Mouse (Mus musculus) liver, embryonic 15.5 days (tissue): ENCODE data around the gene Nob1. TPM values are rescaled to one million over a fixed set of nuclear protein-coding genes. Genes with fewer than 3 reads are reported as not detected.

Experiments used
- ATAC-seq: fragments of 200-750 bp; cut with Nextera tagmentation; 2 replicates; pipeline ENCODE4 v1.8.0; 2017; ENCODE audit warnings: moderate number of reproducible peaks, mild to moderate bottlenecking, moderate library complexity; ENCODE audit not compliant: insufficient read depth
- H3K27ac ChIP-seq: fragments of 300-500 bp; sonication (generic); replicated peaks from 2 replicates; pipeline ENCODE4 v1.5.1; 2015; ENCODE audit warnings: mild to moderate bottlenecking, inconsistent platforms
- H3K27me3 ChIP-seq: fragments of 300-500 bp; sonication (generic); 2 replicates; pipeline ENCODE4 v1.6.1; 2015; ENCODE audit warnings: mild to moderate bottlenecking, inconsistent platforms
- H3K36me3 ChIP-seq: fragments of 300-500 bp; sonication (generic); replicated peaks from 2 replicates; pipeline ENCODE4 v1.6.1; 2015; ENCODE audit warnings: moderate library complexity, mild to moderate bottlenecking, inconsistent platforms
- H3K4me1 ChIP-seq: fragments of 300-500 bp; sonication (generic); replicated peaks from 2 replicates; pipeline ENCODE4 v1.6.1; 2015; ENCODE audit warnings: inconsistent platforms
- H3K4me2 ChIP-seq: fragments of 300-500 bp; sonication (generic); 2 replicates; pipeline ENCODE4 v1.6.1; 2015; ENCODE audit warnings: moderate library complexity, mild to moderate bottlenecking, inconsistent platforms
- H3K4me3 ChIP-seq: fragments of 300-500 bp; sonication (generic); replicated peaks from 2 replicates; pipeline ENCODE4 v1.5.1; 2015; ENCODE audit warnings: mild to moderate bottlenecking, inconsistent platforms
- H3K9ac ChIP-seq: fragments of 300-500 bp; sonication (generic); 2 replicates; pipeline ENCODE4 v1.6.1; 2015; ENCODE audit warnings: moderate library complexity, mild to moderate bottlenecking, inconsistent platforms
- H3K9me3 ChIP-seq: fragments of 300-500 bp; sonication (generic); replicated peaks from 2 replicates; pipeline ENCODE4 v1.6.1; 2016; ENCODE audit warnings: inconsistent platforms
- WGBS: fragments of 180-500 bp; shearing (Covaris S2); methylation state at CpG from one replicate; pipeline ENCODE4 v1.1.7; 2015; ENCODE audit warnings: mixed read lengths; ENCODE audit not compliant: insufficient replicate concordance; 5-methylcytosine and 5-hydroxymethylcytosine counted together
- polyA plus RNA-seq: library from polyadenylated mRNA; unstranded; fragments of >200 nt; fragmentation: Nextera tagmentation; extraction: Ambion mirVana; gene quantifications from 2 replicates; pipeline ENCODE4 v1.2.1, GENCODE M21; 2015

Gene Nob1
- 26.0 and 27.1 TPM in 2 replicates for polyA plus RNA-seq

DNA sequence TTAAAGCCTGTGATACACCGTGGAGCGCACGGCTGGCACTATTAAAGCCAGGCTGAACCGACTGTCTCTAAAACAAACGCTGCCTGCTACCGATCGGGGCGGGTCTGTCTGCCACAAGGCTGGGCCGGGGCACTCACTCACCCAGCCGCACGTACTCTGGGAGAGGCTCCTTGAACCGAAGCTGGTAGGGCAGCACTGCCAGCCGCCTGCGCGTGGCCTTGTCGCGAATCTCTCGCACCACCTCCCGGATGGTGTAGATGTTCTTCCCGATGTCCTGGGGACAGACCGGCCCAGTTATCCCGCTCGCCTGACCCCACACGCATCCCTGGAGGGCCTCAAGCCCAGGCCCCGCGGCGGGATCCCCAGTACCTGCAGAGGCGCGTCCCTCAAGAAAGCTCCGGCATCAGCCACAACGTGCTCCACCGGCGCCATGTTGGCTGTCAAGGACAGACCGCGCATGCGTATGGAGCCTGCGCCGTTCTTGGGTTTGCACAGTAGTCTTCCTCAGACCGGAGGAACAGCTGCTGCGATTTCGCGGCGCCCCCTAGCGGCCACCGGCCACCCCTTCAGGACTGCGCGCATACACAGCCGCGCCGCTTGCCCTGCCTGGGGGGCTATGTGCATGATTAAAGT, at the start of gene Nob1:
Gene Nob1 (minus strand): TSS at position 455 of the 633 bp plus-strand sequence.
- WGBS = under 1% methylated on average over 50 of the region's 50 CpGs
- Histone ChIP-seq H3K36me3 (peaks cover 30% of the 10 kb centered on the region), H3K4me1 (peaks cover 39% of the 10 kb centered on the region), H3K9ac (peak within 1 kb of the TSS; percentile 77), H3K4me2 (peak within 1 kb of the TSS; percentile 91), H3K4me3 (peak within 1 kb of the TSS; percentile 83), H3K9me3 (no peaks in the 10 kb centered on the region), H3K27ac (peak within 1 kb of the TSS; percentile 82), H3K27me3 (peaks cover 18% of the 10 kb centered on the region)
- ATAC-seq = peak; percentile 96

GRCm38 (mm10) chr8:107473369-107473768, 48.5 kb upstream of the Nob1 start:
- no peak for ATAC-seq
- H3K4me3 ChIP-seq = no peak overlapping the region
- peaks cover 31% of the 10 kb centered on the region for H3K36me3 ChIP-seq
- 62% methylated on average over 4 of the region's 4 CpGs for WGBS
- no peak overlapping the region for H3K9ac ChIP-seq
- H3K4me1 ChIP-seq = peaks cover 11% of the 10 kb centered on the region
- no peak overlapping the region for H3K27ac ChIP-seq
- no peaks in the 10 kb centered on the region for H3K27me3 ChIP-seq
- no peaks in the 10 kb centered on the region for H3K9me3 ChIP-seq
- H3K4me2 ChIP-seq = no peak overlapping the region

DNA sequence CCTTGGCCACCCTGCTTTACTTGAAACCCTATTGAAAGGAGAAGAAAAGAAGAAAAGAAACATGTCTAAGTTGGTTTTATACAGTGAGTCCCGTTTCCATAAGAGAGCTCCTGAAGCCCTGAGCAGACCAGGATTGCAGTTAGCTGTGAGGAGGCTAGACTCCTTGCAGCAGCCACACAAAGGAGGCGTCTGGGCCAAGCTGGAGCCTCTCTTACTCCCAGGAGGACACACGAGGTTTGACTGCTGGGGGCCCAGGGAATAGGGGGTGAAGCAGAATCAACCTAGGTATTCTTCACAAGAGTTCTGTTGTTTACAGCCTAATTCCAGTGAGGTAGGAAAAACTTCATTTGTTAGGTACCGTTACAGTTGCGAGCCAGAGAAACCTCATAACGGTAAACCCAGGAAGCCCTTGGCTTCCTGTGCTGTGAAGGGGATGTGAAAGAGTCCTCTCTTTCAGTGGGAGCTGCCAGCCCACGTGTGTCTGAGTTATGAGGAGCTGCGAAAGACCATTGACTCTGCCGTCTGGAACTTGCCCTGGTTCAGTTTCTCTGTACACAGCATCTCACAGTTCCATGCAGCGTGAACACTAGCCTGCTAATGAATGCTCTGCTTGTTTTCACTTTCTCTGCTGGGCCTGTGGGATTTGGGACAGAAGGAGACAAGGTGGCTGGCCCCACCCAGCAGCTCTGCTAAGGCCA, 47.7 kb upstream of the Nob1 start:
- 45% methylated on average over 10 of the region's 10 CpGs for WGBS
- Histone ChIP-seq H3K27me3 (no peaks in the 10 kb centered on the region), H3K4me1 (peaks cover 11% of the 10 kb centered on the region), H3K36me3 (peaks cover 37% of the 10 kb centered on the region), H3K9me3 (no peaks in the 10 kb centered on the region), H3K9ac (no peak overlapping the region), H3K27ac (no peak overlapping the region), H3K4me2 (no peak overlapping the region), H3K4me3 (no peak overlapping the region)
- no peak for ATAC-seq

GRCm38 (mm10) chr8:107470302-107470701, 45.5 kb upstream of the Nob1 start:
- Histone ChIP-seq H3K9me3 (no peaks in the 10 kb centered on the region), H3K9ac (no peak overlapping the region), H3K4me1 (peaks cover 16% of the 10 kb centered on the region), H3K36me3 (peaks cover 48% of the 10 kb centered on the region), H3K27ac (no peak overlapping the region), H3K27me3 (no peaks in the 10 kb centered on the region), H3K4me3 (no peak overlapping the region), H3K4me2 (no peak overlapping the region)
- ATAC-seq = no peak
- WGBS = 73% methylated on average over 5 of the region's 5 CpGs

DNA sequence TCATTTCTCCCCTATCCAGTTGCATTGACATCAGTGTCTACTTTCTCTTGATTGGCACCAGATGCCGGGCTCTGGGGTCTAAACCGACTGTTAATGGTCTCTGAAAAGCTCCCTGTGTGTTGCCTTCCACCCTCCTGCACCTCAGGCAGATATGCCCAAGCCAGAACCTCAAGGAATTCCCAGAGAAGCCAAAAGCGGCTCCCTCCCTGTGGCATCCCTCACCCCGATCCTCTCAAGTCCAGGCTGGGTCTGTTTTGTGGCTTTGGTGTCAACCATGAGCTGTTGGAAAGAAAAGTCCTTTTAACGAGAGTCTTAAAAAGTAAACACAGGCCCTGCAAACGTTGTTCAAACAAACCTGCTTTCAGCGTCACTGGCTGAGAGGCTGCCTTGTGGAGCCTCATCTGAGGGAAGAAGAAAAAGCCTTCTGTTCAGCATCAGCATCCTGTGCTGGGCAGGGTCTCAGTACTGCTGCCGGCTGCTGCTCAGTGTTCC, 44.0 kb upstream of the Nob1 start:
- Histone ChIP-seq H3K27me3 (no peaks in the 10 kb centered on the region), H3K27ac (no peak overlapping the region), H3K9ac (no peak overlapping the region), H3K4me1 (peaks cover 17% of the 10 kb centered on the region), H3K9me3 (no peaks in the 10 kb centered on the region), H3K4me2 (no peak overlapping the region), H3K36me3 (peaks cover 58% of the 10 kb centered on the region), H3K4me3 (no peak overlapping the region)
- 69% methylated on average over 8 of the region's 8 CpGs for WGBS
- ATAC-seq = no peak

DNA sequence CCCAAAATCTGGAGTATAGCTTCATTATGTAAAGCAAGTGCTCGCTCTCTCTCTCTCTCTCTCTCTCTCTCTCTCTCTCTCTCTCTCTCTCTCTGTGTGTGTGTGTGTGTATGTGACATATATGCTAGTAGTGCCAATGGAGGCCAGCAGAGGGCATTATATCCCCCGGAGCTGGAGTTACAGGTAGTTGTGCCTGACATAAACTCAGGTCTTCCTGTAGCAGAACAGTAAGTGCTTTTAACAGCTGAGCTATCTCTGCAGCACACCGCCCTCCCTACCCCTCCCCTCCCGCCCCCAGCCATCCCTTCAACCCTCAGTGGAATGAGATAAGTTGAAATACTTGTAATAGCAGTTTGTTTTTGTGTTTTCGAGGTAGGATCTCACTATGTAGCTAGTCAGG, 41.8 kb upstream of the Nob1 start:
- H3K4me3 ChIP-seq = no peak overlapping the region
- H3K27ac ChIP-seq = no peak overlapping the region
- 43% methylated on average over 5 of the region's 5 CpGs for WGBS
- ATAC-seq = 0 out of 2 replicates have a peak, but pooled peaks have one; percentile 35
- H3K9ac ChIP-seq = no peak overlapping the region
- H3K4me1 ChIP-seq = peaks cover 12% of the 10 kb centered on the region; the same call in 1 of the 2 replicates
- H3K36me3 ChIP-seq = peaks cover 69% of the 10 kb centered on the region
- no peaks in the 10 kb centered on the region for H3K27me3 ChIP-seq
- no peaks in the 10 kb centered on the region for H3K9me3 ChIP-seq
- no peak overlapping the region for H3K4me2 ChIP-seq

GRCm38 (mm10) chr8:107465332-107465990, 40.6 kb upstream of the Nob1 start:
- Histone ChIP-seq H3K4me1 (peaks cover 12% of the 10 kb centered on the region; the same call in 1 of the 2 replicates), H3K27ac (no peak overlapping the region), H3K36me3 (peaks cover 76% of the 10 kb centered on the region), H3K4me2 (no peak overlapping the region), H3K9ac (no peak overlapping the region), H3K4me3 (no peak overlapping the region), H3K27me3 (no peaks in the 10 kb centered on the region), H3K9me3 (no peaks in the 10 kb centered on the region)
- peak; percentile 41; the same call in 1 of the 2 replicates for ATAC-seq
- WGBS = 54% methylated on average over 3 of the region's 3 CpGs

GRCm38 (mm10) chr8:107462423-107462822, 37.6 kb upstream of the Nob1 start:
- Histone ChIP-seq H3K4me2 (no peak overlapping the region), H3K27me3 (no peaks in the 10 kb centered on the region), H3K4me1 (peaks cover 5% of the 10 kb centered on the region; the same call in 1 of the 2 replicates), H3K27ac (no peak overlapping the region), H3K9ac (no peak overlapping the region), H3K4me3 (no peak overlapping the region), H3K36me3 (peaks cover 81% of the 10 kb centered on the region), H3K9me3 (no peaks in the 10 kb centered on the region)
- WGBS = 76% methylated on average over 5 of the region's 5 CpGs
- no peak for ATAC-seq

DNA sequence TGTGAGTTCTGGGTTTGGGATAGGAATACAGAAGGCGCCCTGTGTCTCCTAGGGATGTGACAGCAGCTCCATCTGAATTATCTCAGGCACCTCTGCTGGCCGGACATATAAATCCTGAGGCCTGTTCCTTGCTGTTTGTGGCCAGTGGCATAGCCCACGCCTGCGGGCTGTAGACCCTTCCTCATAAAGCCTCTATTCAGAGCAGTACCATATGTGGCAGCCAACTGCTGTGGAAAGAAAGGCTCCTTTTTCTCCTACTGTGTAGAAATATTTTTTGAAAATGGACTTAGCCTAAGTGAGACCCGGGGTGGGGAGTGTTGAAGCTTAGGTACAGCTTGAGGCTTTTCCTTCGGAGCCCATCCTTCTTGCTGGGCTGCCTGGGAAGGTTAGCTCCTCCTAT, 33.4 kb upstream of the Nob1 start:
- Histone ChIP-seq H3K27me3 (no peaks in the 10 kb centered on the region), H3K36me3 (peaks cover 81% of the 10 kb centered on the region), H3K9ac (no peak overlapping the region), H3K4me2 (no peak overlapping the region), H3K9me3 (no peaks in the 10 kb centered on the region), H3K4me1 (no peaks in the 10 kb centered on the region), H3K27ac (no peak overlapping the region), H3K4me3 (no peak overlapping the region)
- no peak for ATAC-seq
- 79% methylated on average over 6 of the region's 6 CpGs for WGBS

GRCm38 (mm10) chr8:107457725-107458124, 32.9 kb upstream of the Nob1 start:
- Histone ChIP-seq H3K4me3 (no peak overlapping the region), H3K27me3 (no peaks in the 10 kb centered on the region), H3K4me2 (no peak overlapping the region), H3K36me3 (peaks cover 83% of the 10 kb centered on the region), H3K4me1 (no peaks in the 10 kb centered on the region), H3K9me3 (no peaks in the 10 kb centered on the region), H3K9ac (no peak overlapping the region), H3K27ac (no peak overlapping the region; the same call in 1 of the 2 replicates)
- ATAC-seq = no peak
- 70% methylated on average over 4 of the region's 4 CpGs for WGBS

DNA sequence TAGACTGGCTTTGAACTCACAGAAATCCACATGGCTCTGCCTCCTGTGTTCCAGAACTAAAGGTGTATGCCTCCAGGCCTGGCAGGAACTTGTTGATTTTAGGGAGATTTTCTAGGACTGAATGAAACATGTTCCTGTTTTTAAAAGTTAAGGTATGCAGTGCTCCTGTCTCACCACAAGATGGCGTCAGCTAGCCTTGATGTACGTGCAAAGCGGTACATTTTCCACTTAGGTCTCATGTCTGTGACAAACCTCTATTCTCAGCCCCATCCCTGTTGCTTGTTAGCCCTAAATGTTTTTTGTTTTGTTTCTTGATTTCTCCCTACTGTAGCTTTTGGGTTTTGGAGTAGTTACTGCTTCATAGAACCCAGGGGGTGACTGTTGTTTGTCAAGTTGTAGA, 30.4 kb upstream of the Nob1 start:
- H3K4me1 ChIP-seq = no peaks in the 10 kb centered on the region
- no peak overlapping the region for H3K27ac ChIP-seq
- no peaks in the 10 kb centered on the region for H3K27me3 ChIP-seq
- no peak overlapping the region for H3K9ac ChIP-seq
- H3K4me3 ChIP-seq = no peak overlapping the region
- H3K9me3 ChIP-seq = no peaks in the 10 kb centered on the region
- ATAC-seq = no peak
- H3K36me3 ChIP-seq = peaks cover 63% of the 10 kb centered on the region
- H3K4me2 ChIP-seq = no peak overlapping the region
- 6% methylated on average over 3 of the region's 3 CpGs for WGBS
